Mouse (Mus musculus): ENCODE results near the gene Bnipl. TPM values are rescaled to one million over a fixed set of nuclear protein-coding genes. Genes with fewer than 3 reads are reported as not detected.

The Bnipl gene
- 0.33 and 0.38 TPM in 2 replicates for polyA plus RNA-seq (2016; fragmentation: Nextera tagmentation; extraction: Ambion mirVana)

GRCm38 (mm10) chr3:95250783-95251424 is at the start of gene Bnipl:
Bnipl (minus strand) TSS chr3:95251193.
- H3K9ac ChIP-seq (replicated peaks), result no peak within 1 kb of the TSS
- H3K36me3 ChIP-seq, result peaks cover 32% of the 10 kb centered on the region
- 66% methylated on average over 7 of the region's 7 CpGs for WGBS
- H3K27me3 ChIP-seq, result no peaks in the 10 kb centered on the region
- H3K4me1 ChIP-seq, result no peaks in the 10 kb centered on the region
- H3K4me2 ChIP-seq (replicated peaks), result no peak within 1 kb of the TSS
- ATAC-seq (ENCODE audit: low FRiP score, low read depth), result no peak
- no peak within 1 kb of the TSS for H3K4me3 ChIP-seq
- no peaks in the 10 kb centered on the region for H3K9me3 ChIP-seq
- no peak within 1 kb of the TSS for H3K27ac ChIP-seq (replicated peaks)

- H3K27ac ChIP-seq (replicated peaks), result no peak overlapping the region
- H3K4me3 ChIP-seq, result no peak overlapping the region
- ATAC-seq (ENCODE audit: low FRiP score, low read depth), result no peak
- no peak overlapping the region for H3K9ac ChIP-seq (replicated peaks)
- no peaks in the 10 kb centered on the region for H3K4me1 ChIP-seq
- H3K36me3 ChIP-seq, result peaks cover 31% of the 10 kb centered on the region
- no peaks in the 10 kb centered on the region for H3K9me3 ChIP-seq
- no peaks in the 10 kb centered on the region for H3K27me3 ChIP-seq
- WGBS, result 96% methylated on average over 7 of the region's 7 CpGs
- H3K4me2 ChIP-seq (replicated peaks), result no peak overlapping the region
These were observed 47.0 kb upstream of the Bnipl start for GRCm38 (mm10) chr3:95298018-95298417.

- ATAC-seq (ENCODE audit: low FRiP score, low read depth), result no peak
- Histone ChIP-seq H3K4me1 (no peaks in the 10 kb centered on the region), H3K4me2 (replicated peaks) (no peak overlapping the region), H3K27me3 (no peaks in the 10 kb centered on the region), H3K9ac (replicated peaks) (no peak overlapping the region), H3K27ac (replicated peaks) (no peak overlapping the region), H3K36me3 (peaks cover 48% of the 10 kb centered on the region), H3K4me3 (no peak overlapping the region), H3K9me3 (no peaks in the 10 kb centered on the region)
- 16% methylated on average over 5 of the region's 5 CpGs for WGBS
These were observed 45.1 kb upstream of the Bnipl start for GRCm38 (mm10) chr3:95296103-95296469.

GRCm38 (mm10) chr3:95295321-95296102 is 44.5 kb upstream of the Bnipl start:
- no peak for ATAC-seq (ENCODE audit: low FRiP score, low read depth)
- Histone ChIP-seq H3K36me3 (peaks cover 54% of the 10 kb centered on the region), H3K4me1 (no peaks in the 10 kb centered on the region), H3K4me3 (no peak overlapping the region), H3K9ac (replicated peaks) (no peak overlapping the region), H3K9me3 (no peaks in the 10 kb centered on the region), H3K27me3 (no peaks in the 10 kb centered on the region), H3K4me2 (replicated peaks) (no peak overlapping the region), H3K27ac (replicated peaks) (no peak overlapping the region)
- WGBS, result 80% methylated on average over 11 of the region's 11 CpGs

DNA sequence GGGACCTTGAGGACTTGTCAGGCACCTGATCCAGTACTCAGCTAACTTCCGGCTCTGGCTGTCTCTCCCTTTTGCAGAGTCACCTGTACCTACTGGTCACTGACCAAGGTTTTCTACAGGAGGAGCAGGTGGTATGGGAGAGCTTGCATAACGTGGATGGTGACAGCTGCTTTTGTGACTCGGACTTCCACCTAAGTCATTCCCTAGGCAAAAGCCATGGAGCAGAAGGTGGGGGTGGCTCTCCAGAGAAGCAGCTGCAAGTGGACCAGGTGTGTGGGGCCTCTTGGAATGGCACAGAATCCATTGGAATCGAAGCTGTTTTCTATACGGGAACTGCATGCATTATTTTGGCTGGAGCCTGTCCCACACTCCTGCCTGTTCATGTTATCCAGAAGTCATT is 43.7 kb upstream of the Bnipl start:
- 91% methylated on average over 5 of the region's 5 CpGs for WGBS
- Histone ChIP-seq H3K4me1 (no peaks in the 10 kb centered on the region), H3K27me3 (no peaks in the 10 kb centered on the region), H3K4me3 (no peak overlapping the region), H3K36me3 (peaks cover 62% of the 10 kb centered on the region), H3K9me3 (no peaks in the 10 kb centered on the region), H3K9ac (replicated peaks) (no peak overlapping the region), H3K4me2 (replicated peaks) (no peak overlapping the region), H3K27ac (replicated peaks) (no peak overlapping the region)
- ATAC-seq (ENCODE audit: low FRiP score, low read depth), result no peak

DNA sequence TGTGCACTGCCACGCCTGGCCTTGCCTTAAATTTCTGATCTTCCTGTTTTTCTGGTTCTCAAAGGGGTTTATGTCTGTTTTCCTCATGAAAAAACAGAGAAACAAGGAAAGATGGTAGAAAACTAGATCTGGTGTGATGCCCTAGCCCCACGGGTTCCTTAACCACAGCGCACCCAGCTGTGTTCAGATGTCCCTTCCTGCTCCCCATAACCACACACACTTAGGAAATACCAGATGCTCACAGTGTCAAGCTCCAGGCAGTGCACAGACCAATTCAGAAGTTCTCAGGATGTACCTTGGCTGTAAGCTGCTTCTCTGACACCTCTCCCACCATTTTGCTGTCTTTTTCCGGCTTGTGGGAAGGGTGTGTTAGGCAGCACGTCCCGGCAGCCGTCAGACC is 43.3 kb upstream of the Bnipl start:
- no peak overlapping the region for H3K4me3 ChIP-seq
- peaks cover 66% of the 10 kb centered on the region for H3K36me3 ChIP-seq
- H3K27ac ChIP-seq (replicated peaks), result no peak overlapping the region
- no peak overlapping the region for H3K4me2 ChIP-seq (replicated peaks)
- 90% methylated on average over 7 of the region's 7 CpGs for WGBS
- H3K9me3 ChIP-seq, result no peaks in the 10 kb centered on the region
- no peaks in the 10 kb centered on the region for H3K4me1 ChIP-seq
- no peak overlapping the region for H3K9ac ChIP-seq (replicated peaks)
- no peak for ATAC-seq (ENCODE audit: low FRiP score, low read depth)
- no peaks in the 10 kb centered on the region for H3K27me3 ChIP-seq

- Histone ChIP-seq H3K4me1 (no peaks in the 10 kb centered on the region), H3K4me2 (replicated peaks) (no peak overlapping the region), H3K36me3 (peaks cover 70% of the 10 kb centered on the region), H3K9me3 (no peaks in the 10 kb centered on the region), H3K4me3 (no peak overlapping the region), H3K27me3 (no peaks in the 10 kb centered on the region), H3K27ac (replicated peaks) (no peak overlapping the region), H3K9ac (replicated peaks) (no peak overlapping the region)
- WGBS, result 85% methylated on average over 11 of the region's 11 CpGs
- no peak for ATAC-seq (ENCODE audit: low FRiP score, low read depth)
These were observed 42.5 kb upstream of the Bnipl start for GRCm38 (mm10) chr3:95293537-95293936.

DNA sequence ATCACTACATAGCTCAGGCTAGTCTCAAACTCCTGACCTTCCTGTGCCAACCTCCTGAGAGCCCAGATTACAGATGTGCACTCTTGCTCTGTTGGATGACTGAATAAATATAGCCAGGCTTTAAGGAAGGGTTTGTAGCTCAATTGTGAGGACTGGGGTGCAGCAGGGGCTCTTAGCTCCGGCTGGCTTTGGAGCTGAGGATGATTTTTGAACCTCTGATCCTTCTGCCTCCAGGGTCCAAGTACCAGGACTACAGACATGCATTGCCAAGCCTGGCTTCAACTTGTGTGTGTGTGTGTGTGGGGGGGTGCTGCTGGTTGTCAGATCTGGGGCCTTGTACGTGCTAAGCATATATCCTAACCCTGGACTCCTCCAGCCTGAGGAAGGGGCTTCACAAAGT is 41.9 kb upstream of the Bnipl start:
- no peaks in the 10 kb centered on the region for H3K4me1 ChIP-seq
- 93% methylated on average over 2 of the region's 2 CpGs for WGBS
- no peaks in the 10 kb centered on the region for H3K27me3 ChIP-seq
- H3K9ac ChIP-seq (replicated peaks), result no peak overlapping the region
- H3K4me2 ChIP-seq (replicated peaks), result no peak overlapping the region
- no peaks in the 10 kb centered on the region for H3K9me3 ChIP-seq
- H3K4me3 ChIP-seq, result no peak overlapping the region
- no peak overlapping the region for H3K27ac ChIP-seq (replicated peaks)
- ATAC-seq (ENCODE audit: low FRiP score, low read depth), result no peak
- peaks cover 77% of the 10 kb centered on the region for H3K36me3 ChIP-seq

- Histone ChIP-seq H3K9me3 (no peaks in the 10 kb centered on the region), H3K27ac (replicated peaks) (no peak overlapping the region), H3K4me1 (no peaks in the 10 kb centered on the region), H3K9ac (replicated peaks) (no peak overlapping the region), H3K36me3 (peaks cover 77% of the 10 kb centered on the region), H3K27me3 (no peaks in the 10 kb centered on the region), H3K4me2 (replicated peaks) (no peak overlapping the region), H3K4me3 (no peak overlapping the region)
- WGBS, result 88% methylated on average over 4 of the region's 4 CpGs
- ATAC-seq (ENCODE audit: low FRiP score, low read depth), result no peak
These were observed 40.0 kb upstream of the Bnipl start for GRCm38 (mm10) chr3:95291041-95291440.

- Histone ChIP-seq H3K4me3 (no peak overlapping the region), H3K9ac (replicated peaks) (no peak overlapping the region), H3K36me3 (peaks cover 71% of the 10 kb centered on the region), H3K9me3 (no peaks in the 10 kb centered on the region), H3K4me2 (replicated peaks) (no peak overlapping the region), H3K4me1 (no peaks in the 10 kb centered on the region), H3K27ac (replicated peaks) (no peak overlapping the region), H3K27me3 (no peaks in the 10 kb centered on the region)
- WGBS, result 82% methylated on average over 6 of the region's 6 CpGs
- no peak for ATAC-seq (ENCODE audit: low FRiP score, low read depth)
These were observed 39.2 kb upstream of the Bnipl start for GRCm38 (mm10) chr3:95290156-95290555.

- no peaks in the 10 kb centered on the region for H3K9me3 ChIP-seq
- H3K36me3 ChIP-seq, result peaks cover 63% of the 10 kb centered on the region
- ATAC-seq (ENCODE audit: low FRiP score, low read depth), result no peak
- no peak overlapping the region for H3K4me2 ChIP-seq (replicated peaks)
- no peak overlapping the region for H3K9ac ChIP-seq (replicated peaks)
- WGBS, result 89% methylated on average over 4 of the region's 4 CpGs
- no peaks in the 10 kb centered on the region for H3K27me3 ChIP-seq
- H3K27ac ChIP-seq (replicated peaks), result no peak overlapping the region
- no peak overlapping the region for H3K4me3 ChIP-seq
- H3K4me1 ChIP-seq, result peaks cover 6% of the 10 kb centered on the region
These were observed 38.4 kb upstream of the Bnipl start for GRCm38 (mm10) chr3:95289419-95289818.

DNA sequence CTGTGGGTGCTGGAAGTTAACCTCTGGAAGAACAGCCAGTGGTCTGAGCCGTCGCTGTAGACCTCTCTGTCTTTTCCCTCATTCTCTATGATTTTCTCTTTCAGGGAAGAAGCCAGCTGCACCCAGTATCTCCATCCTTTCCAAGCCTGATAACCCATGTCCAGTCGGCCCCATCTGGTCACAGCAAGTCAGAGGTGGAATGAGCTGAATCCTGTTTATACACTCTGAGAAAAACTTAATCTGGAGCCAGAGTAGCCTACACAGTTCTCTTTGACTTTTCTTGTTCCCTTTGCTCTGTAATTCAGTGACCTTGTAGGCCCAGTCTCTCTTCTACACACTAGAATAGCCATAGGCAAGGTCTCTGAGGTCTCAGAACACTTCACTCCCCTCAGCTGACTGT is 36.5 kb upstream of the Bnipl start:
- H3K27me3 ChIP-seq, result no peaks in the 10 kb centered on the region
- H3K4me2 ChIP-seq (replicated peaks), result no peak overlapping the region
- peaks cover 15% of the 10 kb centered on the region for H3K4me1 ChIP-seq
- no peak overlapping the region for H3K27ac ChIP-seq (replicated peaks)
- H3K9me3 ChIP-seq, result no peaks in the 10 kb centered on the region
- H3K4me3 ChIP-seq, result no peak overlapping the region
- H3K9ac ChIP-seq (replicated peaks), result no peak overlapping the region
- WGBS, result 88% methylated on average over 3 of the region's 3 CpGs
- no peak for ATAC-seq (ENCODE audit: low FRiP score, low read depth)
- H3K36me3 ChIP-seq, result peaks cover 46% of the 10 kb centered on the region

All from midbrain, embryonic 12.5 days (tissue).